Mouse (Mus musculus): Measurements from ENCODE around the gene Rnase2b. TPM values are rescaled to one million over a fixed set of nuclear protein-coding genes. Genes with fewer than 3 reads are reported as not detected.
"Not testable (repeated sequence)": the region's sequence is repeated elsewhere in the genome, so short reads cannot be mapped to it uniquely, and the experiment has no call there.

The Rnase2b gene
- not detected in 2 replicates for polyA plus RNA-seq (2015; fragmentation: Nextera tagmentation; extraction: Ambion mirVana)

DNA sequence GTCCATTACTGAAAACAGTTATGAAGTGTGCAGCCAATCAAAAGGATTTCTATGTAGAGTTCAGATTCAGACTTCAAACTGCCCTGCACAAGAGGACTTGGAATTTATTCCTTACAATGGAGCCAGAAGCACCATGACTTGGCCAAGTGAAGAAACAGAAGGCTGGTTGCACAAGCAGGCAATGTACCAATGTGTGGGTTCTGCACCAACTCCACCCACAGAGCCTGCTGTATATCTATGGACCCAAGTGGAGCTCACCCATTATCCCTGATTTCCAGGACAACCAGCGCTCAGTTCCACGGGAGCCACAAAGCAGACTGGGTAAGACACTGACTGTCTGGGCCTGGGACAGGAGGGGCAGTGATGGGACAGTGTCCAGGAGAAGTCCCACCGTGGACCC, at the start of gene Rnase2b:
Gene Rnase2b (plus strand): TSS at position 285 of the 400 bp plus-strand sequence.
- H3K4me3 ChIP-seq; H3K27me3 ChIP-seq; ATAC-seq (ENCODE audit: low FRiP score, low read depth); H3K4me2 ChIP-seq (replicated peaks); H3K4me1 ChIP-seq; H3K9ac ChIP-seq; H3K27ac ChIP-seq; H3K9me3 ChIP-seq; H3K36me3 ChIP-seq: not testable (repeated sequence)
- WGBS = 91% methylated on average over 3 of the region's 3 CpGs

- Histone ChIP-seq H3K9me3 (no peaks in the 10 kb centered on the region), H3K4me3 (no peak overlapping the region), H3K27ac (no peak overlapping the region), H3K4me2 (replicated peaks) (no peak overlapping the region), H3K36me3 (no peaks in the 10 kb centered on the region), H3K27me3 (no peaks in the 10 kb centered on the region), H3K4me1 (no peaks in the 10 kb centered on the region), H3K9ac (no peak overlapping the region)
- no peak for ATAC-seq (ENCODE audit: low FRiP score, low read depth)
- 41% methylated on average over 9 of the region's 9 CpGs for WGBS
Observed at GRCm38 (mm10) chr14:51113476-51113875, 48.6 kb upstream of the Rnase2b start.

- Histone ChIP-seq H3K9me3 (no peaks in the 10 kb centered on the region), H3K4me3 (no peak within 1 kb of the TSS), H3K27ac (no peak within 1 kb of the TSS), H3K4me1 (no peaks in the 10 kb centered on the region), H3K27me3 (no peaks in the 10 kb centered on the region), H3K36me3 (no peaks in the 10 kb centered on the region), H3K4me2 (replicated peaks) (no peak within 1 kb of the TSS), H3K9ac (no peak within 1 kb of the TSS)
- ATAC-seq (ENCODE audit: low FRiP score, low read depth) = no peak
- WGBS = 47% methylated on average over 12 of the region's 12 CpGs
Observed at GRCm38 (mm10) chr14:51113916-51114560, 48.0 kb upstream of the Rnase2b start, which contains the start of gene Eddm3b. Gene Eddm3b, plus strand, starts transcription at chr14:51114426.

- no peaks in the 10 kb centered on the region for H3K9me3 ChIP-seq
- no peaks in the 10 kb centered on the region for H3K36me3 ChIP-seq
- H3K27me3 ChIP-seq = no peaks in the 10 kb centered on the region
- no peak for ATAC-seq (ENCODE audit: low FRiP score, low read depth)
- no peaks in the 10 kb centered on the region for H3K4me1 ChIP-seq
- no peak overlapping the region for H3K4me2 ChIP-seq (replicated peaks)
- no peak overlapping the region for H3K27ac ChIP-seq
- 83% methylated on average over 6 of the region's 6 CpGs for WGBS
- no peak overlapping the region for H3K4me3 ChIP-seq
- H3K9ac ChIP-seq = no peak overlapping the region
Observed at GRCm38 (mm10) chr14:51125684-51126083, 36.4 kb upstream of the Rnase2b start.

DNA sequence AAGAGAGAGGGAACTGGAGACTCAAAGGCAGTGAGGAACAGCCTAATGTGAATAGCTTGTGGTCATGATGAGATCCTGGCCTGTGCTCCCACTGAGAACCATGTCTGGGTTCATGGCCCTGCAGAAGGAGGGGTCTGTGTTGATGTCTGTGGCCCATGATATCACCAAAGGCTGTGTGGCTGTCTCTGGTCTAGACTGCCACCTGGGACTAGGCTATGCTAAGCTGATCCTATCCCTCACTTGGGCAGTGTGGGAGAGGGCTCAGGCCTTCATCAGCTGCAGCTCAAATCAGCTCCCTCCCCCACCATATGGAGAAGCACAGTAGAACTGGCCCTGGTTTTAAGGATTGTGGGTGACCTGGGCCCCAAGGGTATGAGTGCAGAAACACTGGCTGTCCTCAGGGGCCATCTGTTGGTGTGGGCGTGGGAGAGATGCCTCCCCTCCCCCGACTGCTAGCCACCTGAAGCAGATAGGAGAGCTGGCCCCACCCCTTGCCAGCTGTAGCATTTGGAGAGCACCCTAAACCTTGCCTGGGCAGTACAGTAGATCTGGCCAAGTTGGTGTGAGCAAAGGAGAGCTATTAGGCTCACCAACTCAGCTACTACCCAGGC, 34.3 kb upstream of the Rnase2b start:
- no peak overlapping the region for H3K9ac ChIP-seq
- 54% methylated on average over 2 of the region's 2 CpGs for WGBS
- H3K4me1 ChIP-seq = no peaks in the 10 kb centered on the region
- H3K4me3 ChIP-seq = no peak overlapping the region
- H3K27me3 ChIP-seq = no peaks in the 10 kb centered on the region
- H3K4me2 ChIP-seq (replicated peaks) = no peak overlapping the region
- ATAC-seq (ENCODE audit: low FRiP score, low read depth) = 0 out of 2 replicates have a peak, but pooled peaks have one; percentile 28
- no peak overlapping the region for H3K27ac ChIP-seq
- no peaks in the 10 kb centered on the region for H3K9me3 ChIP-seq
- H3K36me3 ChIP-seq = no peaks in the 10 kb centered on the region

DNA sequence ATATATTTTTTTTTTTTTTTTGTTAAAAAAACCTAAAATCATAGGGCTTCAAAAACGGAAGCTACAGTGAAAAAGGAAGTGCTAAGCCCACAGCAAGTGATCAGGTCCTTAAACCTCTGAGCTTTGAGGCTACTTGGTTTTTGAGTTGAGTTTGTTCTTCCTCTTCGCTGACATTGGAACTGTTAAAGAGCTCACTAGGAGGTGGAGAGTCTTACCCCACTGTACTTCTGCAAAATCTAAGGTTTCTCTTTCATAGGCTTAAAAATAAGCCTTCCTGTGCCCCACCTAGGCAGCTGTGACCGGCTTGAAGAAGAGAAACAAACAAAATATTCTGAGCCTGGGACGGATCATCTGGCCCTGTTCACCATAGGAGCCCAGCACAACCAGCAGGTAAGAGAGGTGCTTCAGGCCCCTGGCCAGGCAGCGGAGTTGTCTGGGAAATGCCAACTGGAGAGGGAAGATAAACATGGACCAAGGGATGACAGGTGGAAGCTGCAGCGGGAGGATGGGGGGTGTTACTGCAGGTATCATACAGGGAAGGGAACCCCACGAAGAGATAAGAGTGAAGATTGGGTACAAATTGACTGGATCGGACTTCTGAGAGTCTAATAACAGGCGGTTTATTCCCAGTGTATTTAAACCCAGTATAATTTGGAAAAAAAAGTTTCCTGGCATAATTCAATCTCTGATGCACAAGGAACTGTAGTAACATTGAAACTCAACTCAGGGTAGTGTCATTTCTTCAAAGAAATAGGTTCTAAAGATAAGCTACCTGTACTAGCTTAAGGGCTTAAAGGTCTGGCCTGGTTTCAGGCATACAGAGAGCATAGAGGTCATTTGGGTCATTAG, 33.1 kb upstream of the Rnase2b start:
- 86% methylated on average over 9 of the region's 9 CpGs for WGBS
- Histone ChIP-seq H3K27ac (no peak overlapping the region), H3K36me3 (no peaks in the 10 kb centered on the region), H3K4me2 (replicated peaks) (no peak overlapping the region), H3K9ac (no peak overlapping the region), H3K9me3 (no peaks in the 10 kb centered on the region), H3K27me3 (no peaks in the 10 kb centered on the region), H3K4me3 (no peak overlapping the region), H3K4me1 (no peaks in the 10 kb centered on the region)
- ATAC-seq (ENCODE audit: low FRiP score, low read depth) = no peak

- Histone ChIP-seq H3K36me3 (no peaks in the 10 kb centered on the region), H3K9ac (no peak overlapping the region), H3K9me3 (no peaks in the 10 kb centered on the region), H3K4me2 (replicated peaks) (no peak overlapping the region), H3K27ac (no peak overlapping the region), H3K4me1 (no peaks in the 10 kb centered on the region), H3K27me3 (no peaks in the 10 kb centered on the region), H3K4me3 (no peak overlapping the region)
- ATAC-seq (ENCODE audit: low FRiP score, low read depth) = no peak
- WGBS = 63% methylated on average over 4 of the region's 4 CpGs
Observed at GRCm38 (mm10) chr14:51129624-51129975, 32.5 kb upstream of the Rnase2b start.

DNA sequence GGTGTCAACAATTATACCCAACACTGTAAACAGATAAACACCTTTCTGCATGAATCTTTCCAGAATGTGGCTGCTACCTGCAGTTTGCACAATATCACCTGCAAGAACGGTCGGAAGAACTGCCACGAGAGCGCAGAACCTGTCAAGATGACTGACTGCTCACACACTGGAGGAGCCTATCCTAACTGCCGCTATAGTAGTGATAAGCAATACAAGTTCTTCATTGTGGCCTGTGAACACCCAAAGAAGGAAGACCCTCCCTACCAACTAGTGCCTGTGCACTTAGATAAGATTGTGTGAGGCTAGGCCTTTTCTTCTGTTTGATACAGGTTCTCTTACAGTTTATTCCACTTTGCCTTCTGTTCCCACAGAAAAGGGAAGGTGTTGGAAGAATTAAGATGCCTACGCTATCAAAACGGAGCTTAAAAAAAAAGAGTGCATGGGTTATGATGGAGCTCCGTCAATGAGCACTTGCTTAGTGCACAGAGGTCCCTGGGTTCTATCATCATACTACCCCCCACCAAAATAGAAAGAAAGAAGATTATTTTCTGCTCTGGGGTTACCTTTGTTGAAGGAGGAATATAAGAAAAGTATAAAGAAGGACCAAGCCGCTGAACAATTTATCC, 31.6 kb upstream of the Rnase2b start:
- WGBS = 89% methylated on average over 9 of the region's 9 CpGs
- no peak overlapping the region for H3K4me3 ChIP-seq
- H3K36me3 ChIP-seq = no peaks in the 10 kb centered on the region
- no peak overlapping the region for H3K4me2 ChIP-seq (replicated peaks)
- H3K4me1 ChIP-seq = no peaks in the 10 kb centered on the region
- no peak for ATAC-seq (ENCODE audit: low FRiP score, low read depth)
- H3K9ac ChIP-seq = no peak overlapping the region
- no peaks in the 10 kb centered on the region for H3K27me3 ChIP-seq
- no peak overlapping the region for H3K27ac ChIP-seq
- no peaks in the 10 kb centered on the region for H3K9me3 ChIP-seq

DNA sequence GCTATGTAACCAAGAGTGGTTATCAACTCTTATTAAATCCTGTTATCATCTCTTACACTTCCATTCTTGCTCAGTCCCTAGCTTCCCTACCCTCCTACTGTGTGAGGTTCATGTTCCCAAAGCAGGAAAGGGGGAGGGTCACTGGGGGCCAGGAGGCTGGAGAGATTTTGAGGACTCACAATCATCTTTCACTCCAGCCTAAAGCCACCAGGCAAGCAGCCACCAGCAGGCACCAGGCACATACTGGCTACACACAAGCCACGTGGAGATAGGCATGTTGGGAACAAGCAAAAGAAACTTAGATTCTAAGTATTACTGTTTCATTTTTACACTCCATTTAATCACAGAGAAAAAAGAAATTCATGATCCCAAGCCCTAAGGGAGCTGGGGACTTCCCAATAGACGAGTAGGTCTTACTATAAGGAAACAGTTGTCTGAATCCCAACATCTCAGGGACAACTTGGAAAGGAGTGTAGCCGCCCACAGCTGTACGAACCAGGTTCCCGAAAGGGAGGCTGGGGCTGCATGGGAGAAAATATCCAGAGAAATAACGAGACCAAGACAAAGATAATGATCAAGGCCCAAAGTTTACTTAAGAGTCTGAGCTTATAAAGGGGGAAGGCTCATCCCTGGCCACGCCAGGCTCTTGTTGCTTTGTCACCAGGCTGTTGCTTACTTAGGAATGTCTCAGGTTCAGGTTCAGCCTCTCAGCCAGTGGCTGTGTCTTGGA, 30.8 kb upstream of the Rnase2b start:
- H3K9me3 ChIP-seq = no peaks in the 10 kb centered on the region
- H3K36me3 ChIP-seq = no peaks in the 10 kb centered on the region
- ATAC-seq (ENCODE audit: low FRiP score, low read depth) = no peak
- H3K4me3 ChIP-seq = no peak overlapping the region
- no peak overlapping the region for H3K4me2 ChIP-seq (replicated peaks)
- no peak overlapping the region for H3K9ac ChIP-seq
- no peaks in the 10 kb centered on the region for H3K4me1 ChIP-seq
- no peak overlapping the region for H3K27ac ChIP-seq
- WGBS = 74% methylated on average over 7 of the region's 7 CpGs
- no peaks in the 10 kb centered on the region for H3K27me3 ChIP-seq

DNA sequence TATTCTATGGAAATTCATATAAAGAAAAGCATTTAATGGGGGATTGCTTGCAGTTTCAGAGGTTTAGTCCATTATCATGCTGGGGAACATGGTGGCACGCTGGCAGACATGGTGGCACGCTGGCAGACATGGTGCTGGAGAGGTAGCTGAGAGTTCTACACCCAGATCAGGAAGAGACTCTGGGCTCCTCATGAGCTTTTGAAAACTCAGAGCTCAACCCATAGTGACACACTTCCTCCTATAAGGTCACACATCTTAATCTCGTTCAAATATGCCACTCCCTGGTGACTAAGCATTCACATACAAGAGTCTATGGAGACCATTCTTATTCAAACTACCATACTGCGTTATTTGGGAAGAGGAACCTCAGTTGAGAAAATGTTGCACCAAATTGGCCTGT, 29.7 kb upstream of the Rnase2b start:
- no peak overlapping the region for H3K4me3 ChIP-seq
- H3K4me1 ChIP-seq = no peaks in the 10 kb centered on the region
- no peaks in the 10 kb centered on the region for H3K36me3 ChIP-seq
- no peaks in the 10 kb centered on the region for H3K9me3 ChIP-seq
- no peak overlapping the region for H3K27ac ChIP-seq
- H3K4me2 ChIP-seq (replicated peaks) = no peak overlapping the region
- no peak overlapping the region for H3K9ac ChIP-seq
- H3K27me3 ChIP-seq = no peaks in the 10 kb centered on the region
- no peak for ATAC-seq (ENCODE audit: low FRiP score, low read depth)
- WGBS = 90% methylated on average over 4 of the region's 4 CpGs

GRCm38 (mm10) chr14:51140342-51140741, 21.7 kb upstream of the Rnase2b start:
- Histone ChIP-seq H3K27ac (no peak overlapping the region), H3K4me2 (replicated peaks) (no peak overlapping the region), H3K9me3 (no peaks in the 10 kb centered on the region), H3K36me3 (no peaks in the 10 kb centered on the region), H3K9ac (no peak overlapping the region), H3K27me3 (no peaks in the 10 kb centered on the region), H3K4me3 (no peak overlapping the region), H3K4me1 (no peaks in the 10 kb centered on the region)
- ATAC-seq (ENCODE audit: low FRiP score, low read depth) = no peak
- 77% methylated on average over 2 of the region's 2 CpGs for WGBS

Measured in limb, embryonic 13.5 days (tissue).